Mouse (Mus musculus) E14TG2a.4 (cell line): ENCODE data around the gene Sumf1.

ENCODE experiments used
- CTCF ChIP-seq: conservative IDR thresholded peaks from 2 replicates; pipeline ENCODE4 v1.5.1; 2014; ENCODE audit warnings: low read length
- POU5F1 ChIP-seq: IDR thresholded peaks from 2 replicates; pipeline ENCODE4 v1.6.1; 2014; ENCODE audit warnings: low read length, borderline replicate concordance

GRCm38 (mm10) chr6:108145241-108145640 lies 40.1 kb downstream of the Sumf1 start:
- TF ChIP-seq CTCF (no peak), POU5F1 (no peak)
